Mouse (Mus musculus) liver (tissue): Measurements from ENCODE around the gene Ppp1r27.
"Not testable (repeated sequence)": the region's sequence is repeated elsewhere in the genome, so short reads cannot be mapped to it uniquely, and the experiment has no call there.

ENCODE experiments used
- DNase-seq: peaks from one replicate; pipeline ENCODE4 v3.0.0-alpha.2; 2020; ENCODE audit warnings: mixed read lengths

The Ppp1r27 gene

GRCm38 (mm10) chr11:120575046-120575445 lies 24.1 kb upstream of the Ppp1r27 start:
- DNase-seq: no peak

- no peak for DNase-seq
Measured at GRCm38 (mm10) chr11:120574278-120574600, 23.3 kb upstream of the Ppp1r27 start.

GRCm38 (mm10) chr11:120573585-120574277 lies 22.8 kb upstream of the Ppp1r27 start:
- peak; percentile 36 for DNase-seq

- peak; percentile 99 for DNase-seq
Measured at GRCm38 (mm10) chr11:120572752-120573584, 22.0 kb upstream of the Ppp1r27 start, which contains the start of gene P4hb. P4hb (minus strand) TSS chr11:120573253.

GRCm38 (mm10) chr11:120572417-120572751 lies 21.5 kb upstream of the Ppp1r27 start:
- no peak for DNase-seq

- no peak for DNase-seq
Measured at GRCm38 (mm10) chr11:120571754-120572416, 21.0 kb upstream of the Ppp1r27 start.

- DNase-seq: peak; percentile 46
Measured at GRCm38 (mm10) chr11:120571122-120571521, 20.2 kb upstream of the Ppp1r27 start.

GRCm38 (mm10) chr11:120568324-120568723 lies 17.4 kb upstream of the Ppp1r27 start:
- DNase-seq: no peak

- DNase-seq: no peak
Measured at GRCm38 (mm10) chr11:120565114-120565513, 14.2 kb upstream of the Ppp1r27 start.

- no peak for DNase-seq
Measured at GRCm38 (mm10) chr11:120562949-120563348, 12.0 kb upstream of the Ppp1r27 start.

- DNase-seq: no peak
Measured at GRCm38 (mm10) chr11:120560952-120561728, 10.2 kb upstream of the Ppp1r27 start.

GRCm38 (mm10) chr11:120558843-120559242 lies 7.9 kb upstream of the Ppp1r27 start:
- not testable (repeated sequence) for DNase-seq

GRCm38 (mm10) chr11:120555260-120555659 lies 4.3 kb upstream of the Ppp1r27 start:
- DNase-seq: no peak

- no peak for DNase-seq
Measured at GRCm38 (mm10) chr11:120554834-120555233, 3.9 kb upstream of the Ppp1r27 start.

GRCm38 (mm10) chr11:120552736-120553135 lies 1.8 kb upstream of the Ppp1r27 start:
- no peak for DNase-seq

- DNase-seq: no peak
Measured at GRCm38 (mm10) chr11:120549986-120550809, 734 bp downstream of the Ppp1r27 start.

GRCm38 (mm10) chr11:120549168-120549945 lies 1.6 kb downstream of the Ppp1r27 start, which contains the start of gene Mcrip1:
Mcrip1 (minus strand) TSS chr11:120549727.
- peak; percentile 94 for DNase-seq

GRCm38 (mm10) chr11:120548786-120549167 lies 2.2 kb downstream of the Ppp1r27 start:
- no peak for DNase-seq

GRCm38 (mm10) chr11:120548214-120548613 lies 2.7 kb downstream of the Ppp1r27 start:
- no peak for DNase-seq

- DNase-seq: no peak
Measured at GRCm38 (mm10) chr11:120547469-120547868, 3.5 kb downstream of the Ppp1r27 start.

GRCm38 (mm10) chr11:120545964-120546363 lies 5.0 kb downstream of the Ppp1r27 start:
- DNase-seq: no peak
